ENCODE assay signal across 13 mouse cellular contexts in the genomic region with DNA sequence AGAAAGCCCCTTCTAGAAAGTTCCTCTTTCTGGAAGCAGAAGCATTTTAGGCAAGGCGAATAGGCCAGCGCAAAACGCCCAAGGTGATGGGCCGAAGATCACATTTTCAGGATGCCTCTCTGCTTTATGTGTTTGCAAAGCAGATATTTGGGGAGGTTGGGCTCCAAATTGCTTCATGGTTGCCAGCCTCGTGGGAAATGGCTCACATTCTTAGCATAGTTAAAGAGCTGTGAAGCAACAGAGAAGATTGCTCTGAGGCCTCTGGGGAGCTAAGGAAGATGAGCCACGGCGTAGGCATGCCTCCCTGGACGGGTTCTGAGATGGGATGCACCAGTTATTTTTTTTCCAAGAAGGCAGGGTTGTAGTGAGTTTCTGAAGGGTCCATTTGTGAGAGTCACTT. TPM values are rescaled to one million over a fixed set of nuclear protein-coding genes. Genes with fewer than 3 reads are reported as not detected.
DNase-seq lines count a peak whose midpoint lies in the region; ATAC-seq and TF ChIP-seq lines count a peak whose summit lies in the region.
"Had no signal": no experiment of that assay in that cellular context is flagged by ENCODE, and none has a peak within 500 bp of the region (broad histone marks: within the 10 kb centered on the region; RNA-seq: fewer than 3 reads in every experiment).

No protein-coding gene starts in this region.

- TF ChIP-seq POLR2A in myocyte (IDR thresholded peaks at IDR 0.05; ENCODE audit: insufficient read length, low read depth) = no peak

- no peaks in the 10 kb centered on the region for H3K27me3 ChIP-seq in heart, embryonic 11.5 days (ENCODE audit: control insufficient read depth, insufficient read depth, low read length)
- H3K27me3 ChIP-seq in kidney, embryonic 14.5 days (ENCODE audit: control insufficient read depth, insufficient read depth, low read length) = no peaks in the 10 kb centered on the region
- H3K27me3 ChIP-seq in myocyte (ENCODE audit: control insufficient read depth, insufficient read depth, insufficient read length) = no peaks in the 10 kb centered on the region
- no peaks in the 10 kb centered on the region for H3K27me3 ChIP-seq in midbrain, embryonic 13.5 days

- H3K4me1 ChIP-seq in heart, embryonic 11.5 days (ENCODE audit: control insufficient read depth, insufficient read depth, low read length) = peaks cover 25% of the 10 kb centered on the region
- peaks cover 23% of the 10 kb centered on the region for H3K4me1 ChIP-seq in kidney, embryonic 14.5 days (ENCODE audit: control insufficient read depth, insufficient read depth, low read length)
- no peaks in the 10 kb centered on the region for H3K4me1 ChIP-seq in midbrain, embryonic 13.5 days (replicated peaks)

- H3K36me3 ChIP-seq in heart, embryonic 11.5 days (ENCODE audit: control insufficient read depth, insufficient read depth, low read length) = no peaks in the 10 kb centered on the region
- no peaks in the 10 kb centered on the region for H3K36me3 ChIP-seq in kidney, embryonic 14.5 days (ENCODE audit: control insufficient read depth, insufficient read depth, low read length)
- no peaks in the 10 kb centered on the region for H3K36me3 ChIP-seq in myocyte (ENCODE audit: control insufficient read depth, insufficient read depth)
- H3K36me3 ChIP-seq in midbrain, embryonic 13.5 days = no peaks in the 10 kb centered on the region

- ATAC-seq in heart, embryonic 11.5 days (replicated peaks; ENCODE audit: insufficient number of reproducible peaks, low FRiP score, low TSS enrichment) = no peak
- ATAC-seq in kidney, embryonic 14.5 days (ENCODE audit: low FRiP score, low TSS enrichment) = no peak
- ATAC-seq in midbrain, embryonic 13.5 days = no peak

- no peaks in the 10 kb centered on the region for H3K9me3 ChIP-seq in heart, embryonic 11.5 days (replicated peaks; ENCODE audit: control insufficient read depth, low read length)
- H3K9me3 ChIP-seq in kidney, embryonic 14.5 days (ENCODE audit: control insufficient read depth, low read length) = no peaks in the 10 kb centered on the region
- H3K9me3 ChIP-seq in midbrain, embryonic 13.5 days = no peaks in the 10 kb centered on the region

- no peak overlapping the region for H3K4me3 ChIP-seq in heart, embryonic 11.5 days (ENCODE audit: low read depth, low read length)
- H3K4me3 ChIP-seq in kidney, embryonic 14.5 days (ENCODE audit: low read length) = no peak overlapping the region
- H3K4me3 ChIP-seq in myocyte = no peak overlapping the region
- H3K4me3 ChIP-seq in midbrain, embryonic 13.5 days (replicated peaks) = no peak overlapping the region

- DNase-seq in heart, postnatal 4 days = no peak
- DNase-seq in adipocyte (ENCODE audit: low spot score) = peak; percentile 46
- no peak for DNase-seq in ovary, postnatal 36 days (ENCODE audit: low spot score)
- no peak for DNase-seq in cerebellum, adult 11-12 months
- DNase-seq: adrenal gland, postnatal 25 days; cerebellum, postnatal 14 days; right cerebral cortex, postnatal 25 days; thymus, postnatal 36 days had no signal

- 45% methylated on average over 8 of the region's 8 CpGs for WGBS in heart, embryonic 11.5 days (ENCODE audit: insufficient replicate concordance)
- 67% methylated on average over 8 of the region's 8 CpGs for WGBS in kidney, embryonic 14.5 days
- 79% methylated on average over 8 of the region's 8 CpGs for WGBS in midbrain, embryonic 13.5 days

- no peak overlapping the region for H3K9ac ChIP-seq in heart, embryonic 11.5 days (ENCODE audit: low read depth, low read length)
- H3K9ac ChIP-seq in kidney, embryonic 14.5 days (ENCODE audit: low read depth, low read length) = no peak overlapping the region
- H3K9ac ChIP-seq in midbrain, embryonic 13.5 days (replicated peaks) = no peak overlapping the region

- H3K79me2 ChIP-seq in myocyte (ENCODE audit: control insufficient read depth, insufficient read depth) = no peaks in the 10 kb centered on the region

- H3K27ac ChIP-seq in heart, embryonic 11.5 days (ENCODE audit: low read depth, low read length) = 0 out of 2 replicates have a peak overlapping the region, but pooled peaks have one; percentile 10
- H3K27ac ChIP-seq in kidney, embryonic 14.5 days (ENCODE audit: low read depth, low read length) = peak overlapping the region; percentile 24; the same call in 1 of the 2 replicates
- H3K27ac ChIP-seq in midbrain, embryonic 13.5 days = no peak overlapping the region
- H3K27ac ChIP-seq: macrophage had no signal

- H3K4me2 ChIP-seq in heart, embryonic 11.5 days = no peak overlapping the region
- no peak overlapping the region for H3K4me2 ChIP-seq in kidney, embryonic 14.5 days (replicated peaks; ENCODE audit: low read depth, low read length)
- peak overlapping the region; percentile 61 for H3K4me2 ChIP-seq in myocyte (ENCODE audit: low read depth)
- no peak overlapping the region for H3K4me2 ChIP-seq in midbrain, embryonic 13.5 days (replicated peaks)

- no peak overlapping the region for H3ac ChIP-seq in myocyte (ENCODE audit: control insufficient read depth, insufficient read length)

TF ChIP-seq in myocyte, 11 proteins besides CTCF, POLR2A, EP300 and RAD21:
- TF ChIP-seq E2F4 (IDR thresholded peaks at IDR 0.05; ENCODE audit: insufficient read depth) = no peak
- TF ChIP-seq CEBPB (IDR thresholded peaks at IDR 0.05; ENCODE audit: insufficient read depth, poor library complexity, severe bottlenecking) = peak; percentile 96
- peak in 1 of 3 experiments; percentile 19 for TF ChIP-seq MYOG (IDR thresholded peaks at IDR 0.05; ENCODE audit: control insufficient read depth in 1 of 3, insufficient read depth in 1 of 3, insufficient read length in 2 of 3, low read depth in 2 of 3)
- no peak for TF ChIP-seq MYOD1 (IDR thresholded peaks at IDR 0.05; ENCODE audit: control insufficient read depth in 1 of 3, insufficient read length in 2 of 3, low read depth in 2 of 3)
- TF ChIP-seq REST (IDR thresholded peaks at IDR 0.05; ENCODE audit: insufficient read depth, insufficient read length) = no peak
TF ChIP-seq in myocyte: peak in this region for 2.

RNA-seq across cellular contexts. Expression of gene Amotl2, which starts 47.0 kb away (rescaled TPM):
- polyA plus RNA-seq in heart, embryonic 11.5 days (2014; fragmentation: Nextera tagmentation; extraction: Ambion mirVana) = 28.7 and 33.7 TPM in 2 replicates
- total RNA-seq in heart, postnatal 4 days (2021) = 10 to 100 TPM; 90.0 to 91.6 TPM
- 20.8 and 30.1 TPM in 2 replicates for polyA plus RNA-seq in kidney, embryonic 14.5 days (2014; fragmentation: Nextera tagmentation; extraction: Ambion mirVana)
- polyA plus RNA-seq in myocyte (2012; fragmentation: generic; extraction: Trizol) = 67.2 TPM
- polyA plus RNA-seq in midbrain, embryonic 13.5 days (2015; fragmentation: Nextera tagmentation; extraction: Ambion mirVana) = 65.0 and 80.6 TPM in 2 replicates
